Mouse (Mus musculus) activated CD4-positive, CD25-positive, alpha-beta regulatory T cell, adult 4 months (primary cell): Measurements from ENCODE around the gene Ralgds. TPM values are rescaled to one million over a fixed set of nuclear protein-coding genes. Genes with fewer than 3 reads are reported as not detected.
"Not testable (repeated sequence)": the region's sequence is repeated elsewhere in the genome, so short reads cannot be mapped to it uniquely, and the experiment has no call there.

ENCODE experiments used
- ATAC-seq: one replicate; pipeline ENCODE4 v1.8.0; 2017
- polyA plus RNA-seq, 2 experiments: library from polyadenylated mRNA; unstranded; fragments of 100-300 nt; shearing (Covaris generic); gene quantifications; one replicate each; pipeline ENCODE4 v1.2.1; 2017

Ralgds gene
- 1 to 10 TPM; 7.4 to 8.3 TPM for polyA plus RNA-seq

DNA sequence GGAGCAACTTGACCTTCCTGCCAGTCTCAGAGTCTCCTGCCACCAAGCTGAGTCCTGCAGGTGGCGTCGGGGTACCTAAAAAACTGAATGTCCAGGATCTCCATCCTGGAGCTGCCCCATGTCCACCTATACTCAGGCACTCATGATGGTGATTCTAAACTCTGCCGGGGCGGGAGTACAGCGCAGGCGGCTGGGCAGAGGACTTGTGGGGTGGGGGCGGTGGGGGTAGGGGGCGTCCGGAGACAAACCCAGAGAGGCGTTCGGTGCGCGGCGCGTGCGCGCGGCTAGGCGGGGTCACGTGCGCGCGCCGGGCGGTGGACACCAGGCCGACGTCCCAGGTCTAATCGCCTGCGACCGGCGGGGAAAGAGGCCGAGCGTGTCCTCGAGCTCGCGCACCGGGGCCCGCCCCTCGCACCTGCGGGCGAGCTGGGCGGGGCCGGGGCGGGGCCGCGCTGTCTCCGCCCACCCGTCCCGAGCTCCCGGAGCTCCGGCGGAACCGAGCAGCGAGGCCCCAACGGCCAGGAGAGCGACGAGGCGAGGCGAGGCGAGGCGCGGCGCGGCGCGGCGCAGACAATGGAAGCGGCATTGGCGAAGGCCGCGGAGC is at the start of gene Ralgds:
Gene Ralgds (plus strand): TSS at position 328 of the 604 bp plus-strand sequence.
- peak; percentile 7 for ATAC-seq

DNA sequence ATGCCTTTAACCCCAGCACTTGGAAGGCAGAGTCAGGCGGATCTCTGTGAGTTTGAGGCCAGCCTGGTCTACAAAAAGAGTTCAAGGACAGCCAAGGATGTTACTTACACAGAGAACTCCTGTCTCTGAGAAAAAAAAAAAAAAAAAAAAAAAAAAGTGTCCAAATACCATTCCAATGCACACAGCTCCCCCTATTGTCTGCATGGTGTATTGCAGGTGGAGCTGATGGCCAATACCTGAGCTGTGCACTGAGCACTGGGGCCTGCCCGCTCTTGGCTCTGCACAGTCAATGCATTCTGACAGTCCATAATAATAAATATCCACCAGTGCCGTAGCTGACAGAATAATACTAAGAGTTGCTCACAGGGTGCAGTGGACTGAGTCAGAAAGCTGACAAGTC is 49.0 kb upstream of the Ralgds start:
- no peak for ATAC-seq

DNA sequence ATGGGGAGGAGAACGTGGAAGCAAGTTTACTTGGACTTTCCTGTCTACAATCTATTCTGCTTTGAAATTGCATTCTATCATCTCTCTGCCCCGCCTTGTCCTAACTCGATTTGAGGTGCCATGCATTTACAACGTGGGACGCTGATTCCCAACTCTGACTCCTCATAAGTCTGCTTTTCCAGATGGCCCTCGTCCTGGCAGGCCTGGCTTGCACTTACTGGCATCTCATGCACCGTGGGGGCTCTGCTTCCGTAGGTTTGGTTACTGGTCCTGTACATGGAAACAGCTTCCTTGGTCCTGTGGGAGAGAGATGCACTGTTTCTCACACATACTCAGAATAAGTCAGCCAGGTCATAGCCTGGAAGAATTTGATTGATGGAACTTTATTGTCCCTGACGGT is 48.0 kb upstream of the Ralgds start:
- ATAC-seq, result no peak

DNA sequence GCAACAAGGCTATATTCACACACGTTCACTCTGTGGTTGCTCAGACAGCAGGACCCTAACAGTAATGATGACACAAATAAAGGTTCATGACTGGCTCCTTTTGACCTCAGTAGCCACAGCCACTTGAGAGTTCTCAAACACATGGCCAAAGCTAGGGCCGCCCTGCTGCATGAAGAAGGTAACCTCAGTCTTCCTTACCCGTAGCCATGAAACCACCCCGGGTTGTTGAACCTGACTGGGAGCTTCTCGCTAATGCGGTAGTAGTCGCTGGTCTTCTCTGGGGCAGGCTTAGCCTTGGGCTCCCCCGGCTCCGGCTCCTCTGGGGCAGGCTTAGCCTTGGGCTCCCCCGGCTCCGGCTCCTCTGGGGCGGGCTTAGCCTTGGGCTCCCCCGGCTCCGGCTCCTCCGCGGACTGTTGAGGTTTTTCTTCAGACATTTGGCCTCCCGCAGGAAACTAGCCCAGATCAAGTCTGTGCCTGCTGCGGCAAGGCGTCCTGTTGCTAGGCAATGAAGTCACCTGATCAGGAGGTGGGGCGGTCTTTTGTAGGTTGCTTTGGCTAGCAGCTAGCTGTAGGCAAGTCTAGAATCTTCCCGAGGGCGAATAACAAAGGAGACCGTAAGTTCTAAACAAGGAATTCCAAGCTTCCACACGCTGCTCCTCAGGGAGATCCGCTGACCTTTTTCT is 46.9 kb upstream of the Ralgds start, which contains the start of gene 1700007K13Rik:
Gene 1700007K13Rik (minus strand): TSS at position 497 of the 683 bp plus-strand sequence.
- ATAC-seq, result peak; percentile 87

DNA sequence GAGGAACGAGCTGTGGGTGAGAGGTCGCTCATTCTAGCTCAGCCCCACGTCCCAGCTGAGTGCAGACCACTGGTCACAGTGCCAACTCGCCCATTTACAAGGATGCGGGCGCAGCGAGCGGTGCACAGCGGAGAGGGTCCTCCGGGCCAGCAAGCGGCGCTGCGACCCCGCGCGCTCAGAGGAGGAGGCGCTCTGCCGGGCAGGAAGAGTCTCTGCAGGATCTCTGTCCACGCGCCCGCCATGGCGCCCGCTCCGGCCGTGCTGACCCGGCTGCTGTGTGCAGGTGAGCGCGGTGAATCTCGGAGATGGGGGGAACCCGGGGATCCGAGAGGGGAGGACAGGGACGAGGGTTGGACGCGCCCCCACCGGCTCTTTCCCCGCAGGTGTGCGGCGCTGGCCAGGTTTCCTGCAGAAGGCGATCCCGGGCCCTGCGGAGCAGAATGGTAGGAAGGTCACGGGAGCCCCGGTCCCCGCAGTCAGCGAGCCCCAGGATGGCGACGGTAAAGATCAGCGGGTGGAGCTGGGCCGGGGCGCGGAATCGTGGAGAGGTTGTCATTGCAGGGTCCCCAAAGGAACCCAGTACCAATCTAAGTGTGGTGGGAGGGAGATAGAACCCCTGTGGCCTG is 45.0 kb upstream of the Ralgds start, which contains the start of gene Mrps2:
Gene Mrps2 (plus strand): TSS at position 207 of the 626 bp plus-strand sequence.
- ATAC-seq, result peak; percentile 67

DNA sequence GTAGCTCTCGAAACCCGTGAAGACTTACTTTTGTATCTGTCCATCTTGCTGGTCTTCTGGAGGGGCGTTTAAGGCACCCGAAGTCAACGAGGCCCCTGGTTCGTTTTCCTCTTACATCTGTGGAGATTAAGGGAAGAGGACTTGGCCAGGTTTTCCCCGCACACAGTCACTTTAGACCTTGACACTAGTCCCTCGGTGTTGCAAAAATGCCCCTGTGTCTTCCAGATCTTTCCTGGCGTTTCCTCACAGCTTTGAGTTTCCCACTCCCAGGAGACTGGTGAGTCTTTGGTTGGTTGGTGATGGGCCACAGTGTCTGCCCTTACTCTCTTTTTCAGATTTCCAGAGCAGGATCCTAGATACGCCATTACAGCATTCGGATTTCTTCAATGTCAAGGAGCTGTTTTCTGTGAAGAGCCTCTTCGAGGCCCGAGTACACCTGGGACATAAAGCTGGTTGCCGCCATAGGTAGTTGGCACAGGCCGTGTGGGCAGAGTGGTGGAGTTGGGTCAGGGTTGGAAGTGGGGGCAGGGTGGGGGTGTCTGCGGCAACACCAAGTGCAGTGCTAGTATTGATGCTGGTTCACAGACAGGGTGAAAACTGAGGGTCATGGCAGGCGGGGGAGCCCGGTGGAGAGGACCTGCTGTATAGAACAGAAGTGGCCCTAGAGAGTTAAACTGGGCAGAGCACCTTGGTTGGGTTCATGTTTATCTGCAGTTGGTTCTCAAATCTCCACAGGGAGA is 44.3 kb upstream of the Ralgds start:
- no peak for ATAC-seq

DNA sequence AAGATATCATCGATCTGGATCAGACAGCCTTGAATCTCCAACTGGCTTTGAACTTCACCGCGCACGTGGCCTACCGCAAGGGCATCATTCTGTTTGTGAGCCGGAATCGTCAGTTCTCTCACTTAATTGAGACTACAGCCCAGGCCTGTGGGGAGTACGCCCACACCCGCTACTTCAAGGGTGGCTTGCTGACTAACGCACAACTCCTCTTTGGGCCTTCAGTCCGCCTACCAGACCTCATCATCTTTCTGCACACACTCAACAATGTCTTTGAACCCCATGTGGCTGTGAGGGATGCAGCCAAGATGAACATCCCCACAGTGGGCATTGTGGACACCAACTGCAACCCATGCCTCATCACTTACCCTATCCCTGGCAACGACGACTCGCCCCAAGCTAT is 43.5 kb upstream of the Ralgds start:
- ATAC-seq, result no peak

DNA sequence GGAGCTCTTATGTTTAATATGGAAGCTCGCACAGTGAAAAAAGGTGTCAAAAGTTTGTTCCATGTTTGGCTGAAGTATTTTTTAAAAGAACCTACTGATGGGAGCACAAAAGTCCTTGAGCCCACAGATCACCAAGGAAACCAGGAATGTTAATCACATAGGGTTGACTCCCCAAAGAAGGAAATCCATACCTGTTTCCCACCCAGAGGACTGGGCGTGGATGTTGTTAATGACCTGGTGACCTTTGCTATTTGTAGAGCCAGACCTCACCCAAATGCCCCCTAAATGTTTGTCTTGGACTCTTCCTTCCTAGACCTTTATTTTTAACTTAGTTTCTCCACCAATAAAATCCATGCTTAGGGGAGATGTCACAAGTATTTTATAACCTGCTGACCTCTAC is 42.3 kb upstream of the Ralgds start:
- no peak for ATAC-seq

DNA sequence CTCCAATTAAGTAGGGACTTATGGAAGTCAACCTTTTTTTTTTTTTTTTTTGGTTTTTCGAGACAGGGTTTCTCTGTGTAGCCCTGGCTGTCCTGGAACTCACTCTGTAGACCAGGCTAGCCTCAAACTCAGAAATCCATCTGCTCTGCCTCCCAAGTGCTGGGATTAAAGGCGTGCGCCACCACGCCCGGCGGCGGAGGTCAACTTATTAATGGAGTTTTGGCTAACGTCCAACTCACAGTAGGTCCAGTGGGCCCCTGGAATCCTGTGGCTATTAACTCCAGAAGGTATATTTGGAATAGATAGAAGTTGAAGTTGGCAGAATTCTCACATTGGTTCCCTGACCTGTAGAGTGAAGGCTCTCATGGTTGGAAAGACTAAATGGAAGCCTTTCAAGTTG is 40.9 kb upstream of the Ralgds start:
- not testable (repeated sequence) for ATAC-seq

DNA sequence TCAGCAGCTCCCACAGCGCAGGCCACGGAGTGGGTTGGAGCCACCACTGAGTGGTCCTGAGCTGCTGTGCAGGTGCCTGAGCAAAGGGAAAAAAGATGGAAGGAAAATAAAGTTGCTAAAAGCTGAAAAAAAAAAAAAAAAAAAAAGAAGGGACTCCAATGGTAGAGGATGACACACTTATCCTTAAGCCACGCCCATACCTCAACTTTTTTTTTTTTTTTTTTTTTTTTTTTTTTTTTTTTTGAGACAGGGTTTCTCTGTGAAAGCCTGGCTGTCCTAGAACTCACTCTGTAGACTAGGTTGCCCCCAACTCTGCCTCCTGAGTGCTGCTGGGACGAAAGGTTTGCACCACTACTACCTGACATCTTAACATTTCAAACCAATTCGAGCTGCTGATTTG is 34.9 kb upstream of the Ralgds start:
- ATAC-seq, result not testable (repeated sequence)

DNA sequence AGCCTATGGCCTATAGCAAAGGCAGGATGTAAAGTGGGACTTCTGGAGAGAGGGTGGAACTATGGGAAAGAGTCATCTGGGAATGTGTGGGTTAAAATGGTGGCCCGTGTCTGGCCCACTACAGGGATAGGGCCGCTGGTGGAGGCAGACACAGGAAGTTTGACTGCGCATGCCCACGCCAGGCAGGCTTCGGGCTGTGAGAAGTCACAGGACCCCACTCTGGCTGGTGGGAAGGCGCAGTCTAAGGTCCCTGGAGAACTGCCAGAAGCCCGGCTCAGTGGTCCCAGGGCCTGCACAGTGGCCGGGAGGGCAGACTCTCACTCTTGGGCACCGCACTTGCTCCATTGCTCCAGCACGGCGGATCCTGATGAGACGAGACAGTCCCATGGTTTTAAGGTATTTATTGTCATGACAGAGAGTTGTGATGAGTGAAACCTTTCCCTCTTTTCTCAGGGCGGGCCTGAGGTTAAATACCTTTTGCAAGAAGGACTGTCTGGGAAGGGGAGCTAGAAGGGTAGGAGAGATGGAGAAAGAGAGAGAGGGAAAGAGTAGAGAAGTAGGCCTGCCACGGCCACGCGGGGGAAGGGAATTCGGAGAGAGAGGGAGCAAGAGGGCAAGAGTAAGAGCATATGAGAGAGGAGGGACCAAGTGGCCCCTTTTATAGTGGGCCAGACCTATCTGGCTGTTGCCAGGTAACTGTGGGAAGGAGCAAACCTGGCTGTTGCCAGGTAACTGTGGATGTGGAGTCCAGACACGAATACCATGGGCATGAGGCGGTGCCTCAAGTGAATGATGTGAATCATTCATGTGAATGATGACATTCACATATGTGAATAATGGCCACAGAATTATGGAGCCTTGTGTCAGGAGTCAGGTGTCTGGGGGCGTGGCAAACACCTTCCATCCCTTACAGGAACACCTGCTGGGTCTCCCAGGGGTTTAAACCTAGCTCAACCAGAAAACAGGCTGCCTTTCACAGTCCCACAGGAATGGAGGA is 33.4 kb upstream of the Ralgds start:
- ATAC-seq, result no peak

DNA sequence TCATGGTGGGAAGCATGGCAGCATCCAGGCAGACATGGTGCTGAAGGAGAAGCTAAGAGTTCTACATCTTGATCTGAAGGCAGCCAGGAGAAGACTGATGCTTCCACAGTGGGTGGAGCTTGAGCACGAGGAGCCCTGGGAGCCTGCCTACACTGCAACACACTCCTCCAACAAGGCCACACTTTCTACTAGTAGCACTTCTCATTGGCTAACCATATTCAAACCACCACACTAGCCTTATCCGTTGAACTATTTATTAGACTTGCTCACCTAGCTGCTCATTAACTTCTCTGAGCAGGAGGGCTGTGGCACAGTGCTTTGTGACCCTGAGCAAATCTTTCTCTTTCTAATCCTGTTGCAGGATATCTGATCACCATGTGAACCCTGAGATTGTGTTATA is 29.1 kb upstream of the Ralgds start:
- no peak for ATAC-seq

DNA sequence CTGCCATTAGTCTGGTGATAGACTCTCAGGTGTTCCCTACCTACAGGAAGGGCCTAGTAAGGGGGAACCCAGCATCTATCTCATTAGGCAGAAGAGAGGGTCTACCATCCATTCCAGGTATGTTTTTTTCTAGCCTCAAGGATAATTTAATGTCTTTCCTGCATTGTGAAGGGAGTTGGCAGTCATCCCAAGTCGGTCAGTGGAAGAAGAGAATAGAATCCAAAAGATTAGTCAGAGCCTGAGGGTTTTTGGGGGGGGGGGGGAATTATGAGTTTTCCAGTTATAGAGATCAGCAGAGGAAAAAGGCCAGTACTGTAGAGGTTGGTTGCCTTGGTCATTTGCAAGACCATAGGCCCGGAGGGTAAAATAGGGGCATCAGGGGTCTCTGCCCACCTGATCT is 18.4 kb upstream of the Ralgds start:
- no peak for ATAC-seq

DNA sequence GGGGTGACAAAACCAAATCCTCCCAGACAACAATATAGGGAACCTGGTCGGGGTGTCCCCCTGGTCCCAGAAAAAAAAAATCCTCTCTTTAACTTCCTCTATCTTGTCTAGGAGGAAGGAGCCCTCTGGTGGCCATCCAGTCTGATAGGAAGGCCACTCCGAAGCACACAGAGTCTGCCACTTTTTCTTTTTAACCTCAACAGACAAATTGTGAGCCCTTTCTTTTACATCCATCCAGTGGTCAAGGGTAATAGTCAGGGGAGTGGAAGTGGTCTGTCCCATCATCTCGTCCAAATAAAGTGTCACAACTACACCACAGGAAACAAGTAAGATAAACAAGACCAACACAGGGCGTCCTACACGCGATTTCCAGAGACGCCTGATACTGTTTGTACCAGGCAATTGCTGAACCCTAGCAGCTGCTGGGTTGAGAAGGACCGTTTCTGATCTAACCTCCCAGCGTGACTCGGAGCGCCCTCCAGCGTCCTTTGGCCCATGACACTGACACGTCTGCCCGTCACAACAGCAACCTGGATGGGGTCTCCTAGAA is 17.6 kb upstream of the Ralgds start:
- ATAC-seq, result no peak

DNA sequence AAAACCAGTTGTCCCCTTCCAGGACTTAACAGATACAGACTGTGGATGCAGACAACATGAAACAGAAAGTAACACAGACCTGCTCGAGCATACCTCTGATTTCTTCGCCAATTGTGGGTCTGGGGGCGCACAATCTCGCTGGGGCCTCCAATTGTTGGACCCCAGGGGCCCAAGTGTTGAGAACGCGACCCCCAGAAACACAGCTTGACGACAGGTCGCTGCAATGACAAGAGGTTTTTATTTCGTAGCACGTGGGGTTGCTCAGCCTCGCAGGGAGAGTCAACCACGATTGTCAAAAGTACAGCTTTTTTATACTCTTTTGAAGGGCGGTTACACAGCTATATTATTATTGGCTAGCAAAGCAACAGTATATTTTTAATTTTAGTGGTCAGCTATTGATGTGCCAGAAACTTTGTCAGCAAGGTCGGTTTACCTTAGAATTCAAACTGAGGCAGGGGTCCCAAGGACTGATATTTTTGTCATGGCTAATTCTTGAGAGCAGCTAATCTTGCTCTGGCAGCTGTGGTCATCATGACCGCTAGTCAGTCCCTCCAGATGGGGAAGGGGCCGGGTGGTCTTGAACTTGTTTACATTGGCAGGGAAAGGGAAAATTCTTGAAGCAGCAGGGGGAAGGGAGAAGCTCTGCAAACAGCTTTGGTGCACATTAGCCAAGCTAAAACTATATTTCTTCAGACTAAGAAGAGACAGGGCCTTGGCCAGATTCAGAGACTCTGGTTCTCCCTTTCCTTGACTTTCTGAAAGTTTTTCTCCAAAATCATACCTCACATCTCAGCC is 16.9 kb upstream of the Ralgds start:
- ATAC-seq, result no peak

DNA sequence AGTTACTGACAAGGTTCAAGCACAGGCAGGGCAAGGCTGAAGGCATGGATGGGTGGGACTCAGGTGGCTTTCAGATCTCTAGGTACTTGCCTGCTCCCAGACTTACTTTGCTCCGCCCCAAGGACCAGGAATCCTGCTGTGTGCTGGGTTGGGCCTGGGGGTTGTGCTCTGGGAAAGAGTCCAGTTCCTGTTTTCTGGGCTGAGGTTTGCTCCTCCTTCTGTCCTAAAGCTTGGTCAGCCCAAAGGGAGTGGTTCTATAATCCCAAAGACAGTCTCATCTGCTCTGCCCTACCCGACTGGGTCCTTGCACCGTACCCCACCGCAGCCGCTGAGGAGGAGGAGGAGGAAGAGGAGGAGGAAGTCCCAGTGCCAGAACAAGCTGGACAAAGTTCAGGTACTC is 16.3 kb upstream of the Ralgds start, which contains the start of gene Gbgt1:
Gene Gbgt1 (plus strand): TSS at position 221 of the 400 bp plus-strand sequence.
- ATAC-seq, result no peak

DNA sequence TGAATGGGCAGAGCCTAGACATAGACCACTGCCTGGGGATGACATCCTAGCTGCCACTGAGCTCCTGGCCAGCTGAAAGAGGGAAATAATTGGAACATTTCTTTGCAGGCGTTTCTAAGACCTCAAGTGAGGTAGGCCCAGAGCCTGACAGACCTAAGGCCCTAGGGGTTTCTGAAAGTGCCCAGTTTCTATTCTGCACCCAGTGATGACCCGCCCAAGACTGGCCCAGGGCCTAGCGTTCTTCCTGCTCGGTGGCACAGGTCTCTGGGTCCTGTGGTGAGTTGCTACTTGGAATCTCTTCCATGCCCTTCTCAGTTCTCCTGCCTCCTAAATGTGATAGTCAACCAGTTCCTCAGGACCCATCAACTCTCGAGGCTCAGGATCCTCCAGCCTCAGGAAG is 15.4 kb upstream of the Ralgds start:
- ATAC-seq, result no peak

DNA sequence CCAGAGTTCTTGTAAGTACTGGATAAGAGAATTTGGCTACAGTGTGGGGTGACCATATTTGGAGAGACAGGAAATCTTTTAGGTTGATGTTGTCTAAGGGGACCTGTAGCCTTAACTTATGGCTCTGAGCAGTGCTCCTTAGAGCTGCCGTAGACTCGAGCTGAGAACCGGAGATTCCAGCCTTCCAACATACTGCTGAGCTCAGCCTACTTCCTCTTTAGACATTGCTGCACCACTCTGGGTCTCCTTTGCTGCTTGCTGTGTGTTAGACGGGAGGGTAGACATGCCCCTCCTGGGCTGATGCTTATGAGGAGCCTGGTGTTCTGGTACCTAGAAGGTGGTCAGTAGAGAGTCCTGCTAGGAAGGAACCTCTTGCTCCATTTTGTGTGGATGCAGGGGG is 14.5 kb upstream of the Ralgds start:
- no peak for ATAC-seq

DNA sequence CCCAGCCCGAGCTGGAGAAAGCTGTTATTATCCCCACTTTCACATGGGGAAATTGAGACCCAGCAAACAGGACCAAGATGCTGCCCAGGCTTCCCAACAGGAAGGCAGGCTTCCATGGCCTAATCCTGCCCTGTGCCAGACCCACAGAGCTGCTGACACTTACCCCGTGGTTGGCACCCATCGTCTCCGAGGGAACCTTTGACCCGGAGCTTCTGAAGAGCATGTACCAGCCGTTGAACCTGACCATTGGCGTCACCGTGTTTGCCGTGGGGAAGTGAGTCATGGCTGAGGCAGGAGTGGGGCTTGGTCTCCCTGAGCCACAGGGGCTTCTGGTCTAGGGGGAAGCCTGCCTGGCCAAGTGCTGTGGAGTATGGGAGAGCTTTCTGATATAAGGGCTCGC is 9.9 kb upstream of the Ralgds start:
- ATAC-seq, result no peak

DNA sequence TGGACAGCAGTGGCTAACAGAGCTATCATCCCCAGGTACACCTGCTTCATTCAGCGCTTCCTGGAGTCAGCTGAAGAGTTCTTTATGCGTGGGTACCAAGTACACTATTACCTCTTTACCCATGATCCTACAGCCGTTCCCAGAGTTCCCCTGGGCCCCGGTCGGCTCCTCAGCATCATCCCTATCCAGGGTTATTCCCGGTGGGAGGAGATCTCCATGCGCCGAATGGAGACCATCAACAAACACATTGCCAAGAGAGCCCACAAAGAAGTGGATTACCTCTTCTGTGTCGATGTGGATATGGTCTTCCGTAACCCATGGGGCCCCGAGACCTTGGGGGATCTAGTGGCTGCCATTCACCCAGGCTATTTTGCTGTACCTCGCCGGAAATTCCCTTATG is 8.2 kb upstream of the Ralgds start:
- no peak for ATAC-seq

DNA sequence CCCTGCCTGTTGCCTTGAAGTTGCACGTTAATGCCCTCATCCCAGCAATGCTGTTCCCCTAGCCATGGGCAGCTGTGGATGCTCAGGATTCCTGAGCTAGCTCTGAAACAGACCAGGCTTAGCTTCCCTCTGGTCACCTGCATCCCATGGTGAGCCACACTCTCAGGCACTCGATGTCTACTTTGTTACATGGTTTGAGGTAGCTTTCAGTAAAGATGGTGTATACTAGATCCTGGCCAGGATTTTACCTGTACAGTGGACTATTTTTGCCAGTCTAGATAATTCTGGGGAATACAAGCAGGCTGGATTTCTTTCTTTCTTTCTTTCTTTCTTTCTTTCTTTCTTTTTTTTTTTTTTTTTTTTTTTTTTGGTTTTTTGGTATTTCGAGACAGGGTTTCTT is 7.1 kb upstream of the Ralgds start, which contains the start of gene Gm10134:
Gene Gm10134 (plus strand): TSS at position 301 of the 400 bp plus-strand sequence.
- no peak for ATAC-seq
